Mouse (Mus musculus) kidney, adult 11 months (tissue): ENCODE measurements around the gene Ffar1.
"Not testable (repeated sequence)": the region's sequence is repeated elsewhere in the genome, so short reads cannot be mapped to it uniquely, and the experiment has no call there.

Experiments
- DNase-seq: peaks from one replicate; pipeline ENCODE4 v3.0.0; 2022

Gene Ffar1

DNA sequence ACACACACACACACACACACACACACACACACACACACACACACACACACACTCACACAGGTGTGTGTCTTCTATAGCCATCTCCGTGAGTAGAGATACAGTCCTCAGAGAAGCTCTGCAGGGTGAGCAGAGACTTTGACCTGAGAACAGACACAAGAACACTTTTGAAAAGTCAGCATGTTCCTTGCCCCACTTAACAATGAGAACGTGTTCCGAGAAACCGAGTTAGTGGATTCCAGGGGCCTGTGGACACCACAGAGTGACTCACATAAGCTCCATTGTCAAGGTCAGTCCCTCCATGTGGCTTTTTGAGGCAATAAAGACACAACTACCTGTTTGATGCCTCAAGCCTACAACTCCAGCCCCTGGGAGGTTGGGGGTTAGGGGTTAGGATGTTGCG lies 14.0 kb downstream of the Ffar1 start:
- peak; percentile 14 for DNase-seq

- DNase-seq: no peak
Observed at GRCm38 (mm10) chr7:30846505-30847053, 14.8 kb downstream of the Ffar1 start.

DNA sequence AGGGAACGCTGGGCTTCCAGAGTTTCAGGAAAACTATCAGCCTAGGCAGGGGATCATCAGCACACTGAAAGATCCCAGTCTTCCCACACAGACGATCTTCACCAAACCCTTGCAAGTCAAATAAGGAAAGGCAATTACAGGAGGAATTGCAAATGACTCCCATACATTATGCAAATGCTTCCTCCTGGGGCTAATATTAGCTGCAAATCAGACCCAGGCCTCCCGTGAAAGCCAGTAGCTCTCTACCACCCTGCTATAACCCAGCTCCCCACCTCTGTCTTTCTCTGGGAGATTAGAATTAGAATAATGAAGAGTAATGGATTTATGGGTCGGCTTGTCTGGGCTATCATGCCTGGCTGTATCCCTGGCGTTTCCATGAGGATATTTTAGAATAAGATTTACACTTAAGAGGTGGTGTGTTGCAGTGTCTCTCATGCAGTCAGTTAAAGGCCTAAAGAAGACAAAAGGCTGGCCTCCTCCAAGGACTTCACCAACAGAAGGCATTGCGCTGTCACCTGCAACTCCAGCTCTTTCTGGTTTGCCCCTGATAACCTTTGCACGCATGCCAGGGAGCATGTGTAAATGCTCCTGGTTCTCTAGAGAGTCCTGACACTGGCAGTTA lies 16.6 kb downstream of the Ffar1 start:
- DNase-seq: no peak

DNA sequence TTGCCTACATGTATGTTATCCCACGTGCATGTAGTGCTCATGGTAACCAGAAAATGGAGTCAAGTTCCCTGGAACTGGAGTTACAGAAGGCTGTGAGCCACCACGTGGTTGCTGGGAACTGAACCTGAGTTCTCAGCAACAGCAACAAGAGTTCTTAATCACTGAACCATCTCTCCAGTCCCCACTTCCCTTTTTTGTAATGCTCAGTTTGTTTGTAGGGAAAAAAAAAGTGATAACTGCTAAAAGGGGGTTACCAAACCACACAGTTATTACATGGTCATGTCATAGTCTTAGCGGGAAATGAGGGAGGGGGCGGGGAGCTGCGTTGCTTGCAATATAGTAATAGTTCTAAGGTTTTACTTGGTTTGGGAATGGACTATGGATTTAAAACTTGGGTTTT lies 19.3 kb downstream of the Ffar1 start:
- no peak for DNase-seq

GRCm38 (mm10) chr7:30841379-30841778 lies 20.0 kb downstream of the Ffar1 start:
- DNase-seq: no peak

GRCm38 (mm10) chr7:30840306-30840705 lies 21.1 kb downstream of the Ffar1 start:
- no peak for DNase-seq

- DNase-seq: no peak
Observed at GRCm38 (mm10) chr7:30837277-30837676, 24.1 kb downstream of the Ffar1 start.

DNA sequence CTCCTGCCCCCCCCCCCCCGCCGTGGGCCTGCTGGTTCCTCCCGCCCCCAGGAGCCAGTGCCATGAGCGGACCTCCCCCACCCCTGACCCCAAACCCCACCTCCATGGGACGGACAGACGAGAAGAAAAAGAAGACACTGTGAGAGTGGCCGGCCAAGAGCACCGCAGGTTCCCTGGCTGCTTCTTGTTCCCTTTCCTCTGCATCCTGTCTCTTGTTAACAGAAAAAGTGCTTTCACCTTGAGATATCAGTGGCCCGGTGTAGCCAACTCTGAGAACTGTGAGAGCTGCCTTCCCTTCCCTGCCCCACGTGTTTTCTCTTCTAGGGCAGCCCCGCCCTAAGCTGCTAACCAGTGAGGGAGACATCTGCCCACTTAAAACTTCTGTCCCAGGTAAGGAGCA lies 28.7 kb downstream of the Ffar1 start:
- not testable (repeated sequence) for DNase-seq

DNA sequence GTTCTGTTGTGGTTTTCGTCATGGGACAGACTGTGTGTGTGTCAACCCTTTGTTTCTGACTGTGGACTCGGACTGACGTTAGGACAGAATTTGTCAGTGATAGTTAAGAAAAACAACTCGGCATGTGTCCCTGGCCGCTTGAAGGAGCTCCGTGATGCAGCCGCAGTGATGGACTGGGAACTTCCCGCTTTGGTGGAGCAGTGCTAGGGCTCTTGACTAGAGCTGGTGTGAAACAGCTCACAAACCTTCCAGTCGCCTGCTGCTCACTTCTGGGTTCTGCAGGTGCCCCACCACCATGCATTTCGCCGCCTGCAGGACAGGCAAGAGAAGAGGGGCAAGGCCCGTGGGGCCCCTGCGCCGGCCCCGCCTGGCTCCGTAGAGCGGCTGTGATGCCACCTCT lies 29.1 kb downstream of the Ffar1 start:
- no peak for DNase-seq

GRCm38 (mm10) chr7:30829428-30829827 lies 31.9 kb downstream of the Ffar1 start:
- DNase-seq: no peak

DNA sequence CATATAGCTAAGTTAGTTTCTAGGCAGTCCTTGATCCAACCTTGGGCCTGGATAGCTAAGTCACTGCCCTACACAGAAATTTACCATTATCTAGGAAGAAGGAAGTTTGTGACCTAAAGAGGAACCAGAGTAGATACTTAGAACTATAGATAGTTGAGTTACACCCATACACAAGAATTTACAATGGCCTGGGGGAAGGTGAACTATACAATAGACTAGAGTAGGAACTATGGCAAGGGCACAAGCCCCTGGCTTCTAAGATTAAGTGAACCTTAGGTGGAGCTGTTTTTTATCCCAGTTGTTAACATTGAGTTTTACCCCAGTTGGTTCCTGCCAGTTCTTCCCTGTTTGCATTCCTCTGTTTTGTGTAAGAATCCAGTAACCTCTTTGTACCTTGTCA lies 32.5 kb downstream of the Ffar1 start:
- DNase-seq: not testable (repeated sequence)

DNA sequence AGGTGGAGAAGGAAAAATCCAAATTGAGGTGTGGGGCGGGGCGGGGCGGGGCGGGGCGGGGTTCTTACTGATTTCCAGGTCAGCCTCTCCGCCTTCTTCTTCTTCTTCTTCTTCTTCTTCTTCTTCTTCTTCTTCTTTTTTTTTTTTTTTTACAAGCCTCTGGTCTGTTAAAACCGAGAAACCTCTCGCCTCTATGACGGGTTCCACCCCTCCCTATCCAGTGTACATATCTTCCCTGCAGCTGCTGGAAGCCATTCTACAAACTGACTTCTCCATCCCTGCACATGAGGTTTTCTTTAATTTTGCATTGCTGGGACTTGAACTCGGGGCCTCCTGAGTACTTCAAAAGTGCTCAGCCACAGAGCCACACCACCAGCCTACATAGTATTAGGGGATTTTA lies 34.7 kb downstream of the Ffar1 start:
- no peak for DNase-seq

- DNase-seq: no peak
Observed at GRCm38 (mm10) chr7:30824306-30824705, 37.1 kb downstream of the Ffar1 start.

GRCm38 (mm10) chr7:30823675-30824074 lies 37.7 kb downstream of the Ffar1 start, which contains the start of gene Ffar2:
Gene Ffar2 (minus strand): TSS chr7:30823775.
- DNase-seq: no peak

DNA sequence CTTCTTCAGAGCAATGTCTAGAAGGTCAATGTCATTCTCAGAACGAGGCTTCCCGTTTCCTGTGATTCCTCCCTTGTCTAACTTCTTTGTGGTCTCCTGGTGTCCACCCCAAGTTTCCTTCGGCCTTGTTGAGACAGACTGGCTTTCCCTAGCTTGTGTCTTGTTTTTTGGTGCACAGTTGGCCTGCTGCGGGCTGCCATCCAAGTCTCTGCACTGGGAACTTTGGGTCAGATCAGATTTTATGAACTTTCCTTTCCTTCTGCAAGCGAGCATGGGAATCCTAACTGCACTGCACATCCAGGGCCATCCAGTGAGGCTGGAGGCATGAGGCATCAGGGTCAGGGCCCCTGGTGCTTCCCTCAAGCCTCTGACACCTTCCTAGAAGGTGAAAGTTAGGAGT lies 39.8 kb downstream of the Ffar1 start:
- DNase-seq: peak; percentile 23

- DNase-seq: no peak
Observed at GRCm38 (mm10) chr7:30820854-30821445, 40.4 kb downstream of the Ffar1 start.

DNA sequence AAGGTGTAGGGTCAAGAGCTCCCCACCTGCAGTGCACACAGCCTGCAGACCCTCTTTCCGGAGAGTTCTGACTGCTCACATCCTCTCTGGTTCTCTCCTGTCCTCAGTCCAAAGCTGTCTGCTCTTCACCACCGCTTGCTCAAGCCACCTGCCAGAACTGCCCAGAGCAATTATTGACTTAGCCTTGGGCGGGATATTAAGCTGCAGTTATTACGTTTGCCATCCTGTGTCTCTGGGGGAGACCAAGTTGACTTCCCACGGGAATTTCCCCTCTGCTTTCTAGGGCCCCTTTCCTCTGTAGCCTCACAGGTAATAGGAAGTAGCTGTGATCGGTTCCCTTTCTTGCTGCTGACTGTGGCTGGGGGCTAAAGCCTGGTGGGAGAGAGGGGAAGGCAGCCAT lies 41.2 kb downstream of the Ffar1 start:
- no peak for DNase-seq

GRCm38 (mm10) chr7:30812291-30812807 lies 49.0 kb downstream of the Ffar1 start:
- peak; percentile 10 for DNase-seq

DNA sequence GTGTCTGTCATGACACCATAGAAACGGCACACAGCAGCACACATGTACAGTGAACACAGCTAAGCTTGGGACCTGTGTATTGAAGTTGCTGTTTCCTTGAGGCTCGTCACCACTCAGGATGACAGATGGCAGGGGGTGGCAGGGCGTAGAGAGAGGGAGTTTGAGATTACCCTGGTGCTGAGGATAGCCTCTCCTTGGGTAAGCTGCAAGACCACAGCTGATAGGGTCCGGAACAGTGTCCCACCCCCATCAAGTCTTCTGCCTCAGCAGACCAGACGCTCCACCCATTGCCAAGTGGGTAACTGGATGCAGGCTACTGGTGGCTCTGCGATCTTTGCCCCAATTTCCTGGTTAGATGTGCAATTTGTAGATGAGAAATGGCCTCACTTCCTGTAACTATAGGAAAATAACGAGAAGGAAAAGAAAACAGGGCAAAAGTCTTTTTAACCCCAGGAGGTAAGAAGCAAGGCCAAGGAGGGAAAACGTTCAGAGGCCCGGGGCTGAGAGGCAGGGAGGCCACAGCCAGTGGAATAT lies 49.5 kb downstream of the Ffar1 start:
- no peak for DNase-seq

DNA sequence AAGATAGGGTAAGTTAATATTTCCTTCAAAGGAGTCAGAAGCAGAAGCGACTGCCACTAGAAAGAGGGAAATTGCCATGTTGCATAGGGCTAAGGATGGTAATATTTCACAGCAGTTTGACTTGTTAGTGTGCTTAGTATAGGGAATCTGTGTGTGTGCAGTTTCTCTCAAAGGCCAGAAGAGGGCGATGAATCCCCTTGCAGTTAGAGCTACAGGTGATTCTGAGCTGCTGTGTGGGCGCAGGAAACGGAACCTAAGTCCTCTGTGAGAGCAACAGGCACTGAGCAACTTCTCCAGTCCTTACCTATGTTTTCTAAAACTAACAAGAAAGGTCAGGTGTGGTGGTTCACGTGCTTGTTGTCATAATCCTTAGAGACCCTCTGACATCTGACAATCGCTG lies 51.0 kb downstream of the Ffar1 start:
- no peak for DNase-seq
